Mouse (Mus musculus) heart, embryonic 16.5 days (tissue): ENCODE measurements around the gene Trpc5. TPM values are rescaled to one million over a fixed set of nuclear protein-coding genes. Genes with fewer than 3 reads are reported as not detected.
A peak's percentile ranks its signal among the peaks of the same experiment; 100 is the strongest.

Experiments
- ATAC-seq: fragments of 200-750 bp; cut with Nextera tagmentation; replicated peaks from 2 replicates; pipeline ENCODE4 v1.8.0; 2017; ENCODE audit warnings: moderate number of reproducible peaks; ENCODE audit not compliant: insufficient read depth, low FRiP score; ENCODE audit errors: extremely low read depth
- H3K27ac ChIP-seq: fragments of 300-500 bp; sonication (generic); 2 replicates; pipeline ENCODE4 v1.5.1; 2014; ENCODE audit warnings: mild to moderate bottlenecking, low read length, control low read depth, moderate library complexity
- H3K27me3 ChIP-seq: fragments of 300-500 bp; sonication (generic); 2 replicates; pipeline ENCODE4 v1.6.1; 2014; ENCODE audit warnings: low read length, mixed read lengths; ENCODE audit not compliant: control insufficient read depth, insufficient read depth
- H3K36me3 ChIP-seq: fragments of 300-500 bp; sonication (generic); 2 replicates; pipeline ENCODE4 v1.6.1; 2014; ENCODE audit not compliant: control insufficient read depth, insufficient read depth
- H3K4me1 ChIP-seq: fragments of 300-500 bp; sonication (generic); 2 replicates; pipeline ENCODE4 v1.6.1; 2014; ENCODE audit warnings: low read length, mixed read lengths; ENCODE audit not compliant: control insufficient read depth, insufficient read depth
- H3K4me2 ChIP-seq: fragments of 300-500 bp; sonication (generic); 2 replicates; pipeline ENCODE4 v1.6.1; 2014; ENCODE audit warnings: low read depth, mild to moderate bottlenecking, control low read depth, low read length
- H3K4me3 ChIP-seq: fragments of 300-500 bp; sonication (generic); 2 replicates; pipeline ENCODE4 v1.5.1; 2014; ENCODE audit warnings: mild to moderate bottlenecking, control low read depth, low read length
- H3K9ac ChIP-seq: fragments of 300-500 bp; sonication (generic); 2 replicates; pipeline ENCODE4 v1.6.1; 2014; ENCODE audit warnings: low read length, control low read depth
- H3K9me3 ChIP-seq: fragments of 300-500 bp; sonication (generic); replicated peaks from 2 replicates; pipeline ENCODE4 v1.6.1; 2016; ENCODE audit warnings: low read length; ENCODE audit not compliant: control insufficient read depth
- WGBS: fragments of 180-500 bp; shearing (Covaris S2); extraction: QIAGEN DNeasy Blood & Tissue Kit; methylation state at CpG from one replicate; pipeline ENCODE4 v1.1.7; 2014; 5-methylcytosine and 5-hydroxymethylcytosine counted together
- polyA plus RNA-seq: library from polyadenylated mRNA; unstranded; fragments of >200 nt; fragmentation: Nextera tagmentation; extraction: Ambion mirVana; gene quantifications from 2 replicates; pipeline ENCODE4 v1.2.1, GENCODE M21; 2015

Gene Trpc5
- polyA plus RNA-seq, 1 experiment from 2014 or later = 0.08 TPM

DNA sequence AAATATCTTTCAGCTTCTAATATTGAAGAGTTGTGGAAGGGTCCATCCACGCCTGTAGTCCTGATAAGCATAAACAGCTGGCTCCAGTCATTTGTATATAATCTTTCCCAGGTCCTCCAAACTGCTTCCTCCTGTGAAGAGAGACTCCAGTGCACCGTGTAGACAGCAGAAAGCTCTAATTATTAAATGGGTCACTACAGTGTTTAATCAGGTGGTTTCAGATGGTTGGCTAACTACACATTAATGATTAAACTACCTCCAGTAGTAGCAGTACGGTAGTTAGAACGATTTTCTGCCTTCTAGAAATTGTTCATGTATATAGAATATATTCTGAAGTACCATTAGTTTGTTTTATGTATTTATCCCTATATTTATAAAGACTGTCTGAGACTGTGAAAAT, 75.2 kb downstream of the Trpc5 start:
- H3K27me3 ChIP-seq = no peaks in the 10 kb centered on the region
- no peaks in the 10 kb centered on the region for H3K9me3 ChIP-seq
- 58% methylated on average over 4 of the region's 4 CpGs for WGBS
- no peak for ATAC-seq
- H3K9ac ChIP-seq = no peak overlapping the region
- no peak overlapping the region for H3K4me3 ChIP-seq
- no peak overlapping the region for H3K4me2 ChIP-seq
- no peak overlapping the region for H3K27ac ChIP-seq
- H3K36me3 ChIP-seq = no peaks in the 10 kb centered on the region
- H3K4me1 ChIP-seq = no peaks in the 10 kb centered on the region

GRCm38 (mm10) chrX:144536431-144536830, 151.5 kb downstream of the Trpc5 start:
- no peak overlapping the region for H3K4me2 ChIP-seq
- no peak overlapping the region for H3K9ac ChIP-seq
- H3K27me3 ChIP-seq = no peaks in the 10 kb centered on the region
- 14% methylated on average over 1 of the region's 1 CpGs for WGBS
- H3K4me1 ChIP-seq = no peaks in the 10 kb centered on the region
- H3K9me3 ChIP-seq = no peaks in the 10 kb centered on the region
- H3K36me3 ChIP-seq = no peaks in the 10 kb centered on the region
- no peak overlapping the region for H3K4me3 ChIP-seq
- no peak overlapping the region for H3K27ac ChIP-seq
- ATAC-seq = 0 out of 2 replicates have a peak, but pooled peaks have one; percentile 23

DNA sequence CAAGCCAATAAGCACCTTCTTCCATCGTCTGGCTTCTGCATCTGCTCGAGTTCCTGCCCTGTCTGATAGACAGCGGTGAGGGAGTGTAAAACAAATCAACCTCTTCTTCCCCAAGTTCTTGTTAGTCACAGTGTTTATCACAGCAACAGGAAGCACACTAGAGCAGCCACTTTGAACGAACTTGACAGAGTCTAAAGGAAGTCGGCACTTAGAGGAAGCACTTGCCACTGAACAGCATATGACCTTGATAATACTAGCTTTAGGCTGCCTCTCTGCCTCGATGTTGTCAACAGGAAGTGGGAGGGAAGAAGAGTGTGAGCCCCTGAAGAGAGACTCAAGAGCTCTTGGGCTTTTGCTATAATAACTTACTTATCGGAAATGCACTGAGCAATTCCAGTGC, 161.9 kb downstream of the Trpc5 start:
- no peak overlapping the region for H3K4me2 ChIP-seq
- 0 out of 2 replicates have a peak overlapping the region, but pooled peaks have one; percentile 20 for H3K27ac ChIP-seq
- H3K4me3 ChIP-seq = no peak overlapping the region
- no peaks in the 10 kb centered on the region for H3K4me1 ChIP-seq
- H3K9me3 ChIP-seq = no peaks in the 10 kb centered on the region
- no peak overlapping the region for H3K9ac ChIP-seq
- no peaks in the 10 kb centered on the region for H3K27me3 ChIP-seq
- no peaks in the 10 kb centered on the region for H3K36me3 ChIP-seq
- ATAC-seq = no peak; the same call in 1 of the 2 replicates
- 48% methylated on average over 7 of the region's 7 CpGs for WGBS

- no peak overlapping the region for H3K4me2 ChIP-seq
- H3K9me3 ChIP-seq = no peaks in the 10 kb centered on the region
- no peak for ATAC-seq
- H3K36me3 ChIP-seq = no peaks in the 10 kb centered on the region
- H3K9ac ChIP-seq = no peak overlapping the region
- H3K4me1 ChIP-seq = no peaks in the 10 kb centered on the region
- H3K4me3 ChIP-seq = no peak overlapping the region
- H3K27me3 ChIP-seq = no peaks in the 10 kb centered on the region
- H3K27ac ChIP-seq = no peak overlapping the region
- WGBS = 87% methylated on average over 5 of the region's 5 CpGs
These were observed 164.7 kb downstream of the Trpc5 start for GRCm38 (mm10) chrX:144523239-144523638.

DNA sequence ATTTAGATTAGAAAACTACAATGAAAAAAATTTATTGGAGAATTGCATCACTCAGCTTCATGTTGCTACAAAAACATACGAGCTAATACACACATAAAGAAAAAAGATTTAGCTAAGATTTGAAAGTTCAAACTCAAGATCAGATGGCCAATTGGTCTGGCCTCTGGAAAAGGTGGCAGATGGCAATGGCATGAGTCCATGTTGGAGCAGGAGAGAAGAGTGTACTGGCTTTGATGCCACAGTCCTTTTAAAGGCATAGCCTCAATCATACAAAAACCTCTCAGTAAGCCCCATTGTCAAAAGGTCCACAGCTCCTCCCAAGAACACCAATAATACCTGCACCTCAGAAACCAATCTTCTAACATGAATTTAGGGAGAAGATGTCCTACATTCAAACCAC, 196.6 kb downstream of the Trpc5 start:
- 85% methylated on average over 1 of the region's 1 CpGs for WGBS
- no peak for ATAC-seq
- no peak overlapping the region for H3K4me2 ChIP-seq

GRCm38 (mm10) chrX:144464416-144464815, 223.6 kb downstream of the Trpc5 start:
- H3K4me3 ChIP-seq = no peak overlapping the region
- H3K9me3 ChIP-seq = no peaks in the 10 kb centered on the region
- H3K4me2 ChIP-seq = no peak overlapping the region
- H3K36me3 ChIP-seq = no peaks in the 10 kb centered on the region
- H3K27ac ChIP-seq = no peak overlapping the region
- H3K27me3 ChIP-seq = no peaks in the 10 kb centered on the region
- no peak for ATAC-seq
- H3K9ac ChIP-seq = no peak overlapping the region
- H3K4me1 ChIP-seq = no peaks in the 10 kb centered on the region
- 75% methylated on average over 2 of the region's 2 CpGs for WGBS

More for the DNA sequence above, 196.6 kb downstream of the Trpc5 start:
- H3K9ac ChIP-seq = no peak overlapping the region
- H3K4me3 ChIP-seq = no peak overlapping the region
- no peaks in the 10 kb centered on the region for H3K4me1 ChIP-seq
- H3K9me3 ChIP-seq = no peaks in the 10 kb centered on the region
- no peaks in the 10 kb centered on the region for H3K27me3 ChIP-seq
- H3K36me3 ChIP-seq = no peaks in the 10 kb centered on the region
- H3K27ac ChIP-seq = no peak overlapping the region

- H3K27ac ChIP-seq = no peak within 1 kb of the TSS
- H3K9me3 ChIP-seq = no peaks in the 10 kb centered on the region
- WGBS = 71% methylated on average over 5 of the region's 5 CpGs
- H3K4me2 ChIP-seq = no peak within 1 kb of the TSS
- H3K27me3 ChIP-seq = no peaks in the 10 kb centered on the region
- no peaks in the 10 kb centered on the region for H3K4me1 ChIP-seq
- ATAC-seq = no peak
- no peak within 1 kb of the TSS for H3K9ac ChIP-seq
- no peaks in the 10 kb centered on the region for H3K36me3 ChIP-seq
- no peak within 1 kb of the TSS for H3K4me3 ChIP-seq
These were observed 231.7 kb downstream of the Trpc5 start, which contains the start of gene Trpc5os for GRCm38 (mm10) chrX:144456281-144456680. Gene Trpc5os, plus strand, starts transcription at chrX:144456581.

DNA sequence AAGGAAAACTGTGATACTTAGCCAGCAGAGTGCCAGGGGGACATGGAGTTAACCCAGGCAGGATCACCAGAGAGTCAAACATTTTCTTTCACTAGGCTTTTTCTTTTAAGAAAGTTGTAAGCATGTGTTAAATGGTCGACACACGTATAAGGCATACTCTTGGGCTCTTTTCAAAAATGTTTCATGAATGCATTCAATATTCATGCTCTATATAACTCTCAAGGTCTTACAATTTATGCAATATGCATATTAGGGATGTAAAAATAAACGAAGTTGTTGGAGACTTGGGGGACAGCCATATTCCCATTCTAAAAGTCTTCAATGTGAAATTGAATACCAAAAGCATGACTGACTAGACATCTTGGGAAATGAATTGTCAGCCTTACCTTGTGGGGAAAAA, 264.1 kb downstream of the Trpc5 start:
- 67% methylated on average over 3 of the region's 3 CpGs for WGBS
- ATAC-seq = no peak

DNA sequence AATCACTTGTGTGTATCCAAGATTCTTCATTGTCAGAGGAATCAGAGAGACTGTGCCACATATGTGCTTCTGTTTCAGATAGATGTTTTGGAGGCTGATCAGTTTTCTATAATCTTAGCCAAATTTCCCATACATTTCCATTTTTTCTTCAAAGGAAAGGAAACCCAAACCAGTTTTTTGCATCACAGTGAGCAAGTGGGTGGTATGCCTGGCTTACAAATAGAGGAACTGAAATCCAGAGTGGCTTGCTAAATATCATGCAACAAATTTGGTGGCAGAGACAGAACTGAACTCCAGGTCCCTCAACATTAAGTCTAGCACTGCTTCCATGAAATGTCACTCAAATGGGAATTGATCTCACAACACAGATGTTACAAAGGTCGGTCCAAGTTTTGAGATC, 266.9 kb downstream of the Trpc5 start:
- no peak overlapping the region for H3K4me2 ChIP-seq
- no peaks in the 10 kb centered on the region for H3K36me3 ChIP-seq
- no peak overlapping the region for H3K27ac ChIP-seq
- no peak overlapping the region for H3K9ac ChIP-seq
- no peaks in the 10 kb centered on the region for H3K4me1 ChIP-seq
- WGBS = 80% methylated on average over 1 of the region's 1 CpGs
- ATAC-seq = no peak
- H3K9me3 ChIP-seq = no peaks in the 10 kb centered on the region
- H3K27me3 ChIP-seq = no peaks in the 10 kb centered on the region
- no peak overlapping the region for H3K4me3 ChIP-seq

More for the DNA sequence above, 264.1 kb downstream of the Trpc5 start:
- Histone ChIP-seq H3K4me3 (no peak overlapping the region), H3K4me1 (no peaks in the 10 kb centered on the region), H3K9me3 (no peaks in the 10 kb centered on the region), H3K36me3 (no peaks in the 10 kb centered on the region), H3K9ac (no peak overlapping the region), H3K27me3 (no peaks in the 10 kb centered on the region), H3K27ac (no peak overlapping the region), H3K4me2 (no peak overlapping the region)
